Mouse (Mus musculus): ENCODE data around the gene Nkx6-2.

Gene Nkx6-2

DNA sequence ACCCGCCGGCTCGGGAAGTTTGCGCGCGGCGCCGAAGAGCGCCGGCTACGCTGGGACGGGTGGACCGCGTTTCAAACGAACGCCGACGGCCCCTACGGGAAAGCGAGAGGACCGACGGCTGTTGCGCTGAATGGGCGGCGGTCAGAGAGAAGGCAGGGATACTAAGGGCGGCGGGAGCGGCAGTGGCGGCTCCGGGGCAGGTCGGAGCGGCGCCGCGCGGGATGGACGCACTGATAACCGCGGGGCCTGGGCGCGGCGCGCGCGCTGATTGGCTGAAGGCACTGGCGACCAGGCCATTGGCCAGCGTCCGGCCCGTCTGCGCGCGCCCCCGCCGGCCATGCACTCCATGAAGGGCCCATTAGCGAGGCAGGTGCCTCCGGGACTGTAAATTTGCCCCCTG is at the start of gene Nkx6-2:
Gene Nkx6-2 (minus strand): TSS at position 203 of the 400 bp plus-strand sequence.
- DNase-seq (ENCODE audit: low spot score): no peak

DNA sequence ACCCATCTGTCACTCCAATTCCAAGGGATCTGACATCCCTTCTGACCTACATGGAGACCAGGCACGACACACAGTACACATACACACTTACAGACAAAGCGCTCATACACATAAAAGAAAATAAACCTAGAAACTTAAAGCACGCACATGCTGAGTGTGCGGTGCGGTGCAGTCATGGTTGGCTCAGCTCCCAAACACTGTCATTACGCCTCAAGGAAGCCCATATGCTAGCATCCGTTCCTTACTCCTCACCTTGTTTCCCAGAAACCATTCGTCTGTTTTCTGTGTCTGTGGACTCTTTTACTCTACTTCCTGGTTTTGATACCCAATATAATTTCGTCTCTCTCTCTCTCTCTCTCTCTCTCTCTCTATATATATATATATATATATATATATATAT is 42.6 kb upstream of the Nkx6-2 start:
- no peak for DNase-seq (ENCODE audit: low spot score)

DNA sequence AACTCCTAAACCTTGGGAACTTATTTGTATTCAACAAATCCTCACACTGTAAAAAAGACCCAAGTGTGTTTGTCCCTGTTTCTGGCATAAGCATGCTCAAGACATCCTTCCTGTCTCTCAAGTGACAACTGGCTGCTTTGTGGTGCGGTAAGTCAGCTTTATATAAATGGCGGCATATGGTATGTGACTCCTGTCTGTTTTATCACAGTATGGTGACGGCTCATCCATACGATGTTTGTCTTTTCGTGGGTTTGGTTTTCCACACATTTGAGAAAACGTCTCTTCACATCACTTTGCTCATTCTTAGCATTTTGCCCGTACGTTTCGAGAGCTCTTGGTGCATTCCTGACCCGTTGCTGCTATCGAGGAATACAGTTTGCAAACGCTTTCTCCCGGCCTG is 40.0 kb upstream of the Nkx6-2 start:
- no peak for DNase-seq (ENCODE audit: low spot score)

DNA sequence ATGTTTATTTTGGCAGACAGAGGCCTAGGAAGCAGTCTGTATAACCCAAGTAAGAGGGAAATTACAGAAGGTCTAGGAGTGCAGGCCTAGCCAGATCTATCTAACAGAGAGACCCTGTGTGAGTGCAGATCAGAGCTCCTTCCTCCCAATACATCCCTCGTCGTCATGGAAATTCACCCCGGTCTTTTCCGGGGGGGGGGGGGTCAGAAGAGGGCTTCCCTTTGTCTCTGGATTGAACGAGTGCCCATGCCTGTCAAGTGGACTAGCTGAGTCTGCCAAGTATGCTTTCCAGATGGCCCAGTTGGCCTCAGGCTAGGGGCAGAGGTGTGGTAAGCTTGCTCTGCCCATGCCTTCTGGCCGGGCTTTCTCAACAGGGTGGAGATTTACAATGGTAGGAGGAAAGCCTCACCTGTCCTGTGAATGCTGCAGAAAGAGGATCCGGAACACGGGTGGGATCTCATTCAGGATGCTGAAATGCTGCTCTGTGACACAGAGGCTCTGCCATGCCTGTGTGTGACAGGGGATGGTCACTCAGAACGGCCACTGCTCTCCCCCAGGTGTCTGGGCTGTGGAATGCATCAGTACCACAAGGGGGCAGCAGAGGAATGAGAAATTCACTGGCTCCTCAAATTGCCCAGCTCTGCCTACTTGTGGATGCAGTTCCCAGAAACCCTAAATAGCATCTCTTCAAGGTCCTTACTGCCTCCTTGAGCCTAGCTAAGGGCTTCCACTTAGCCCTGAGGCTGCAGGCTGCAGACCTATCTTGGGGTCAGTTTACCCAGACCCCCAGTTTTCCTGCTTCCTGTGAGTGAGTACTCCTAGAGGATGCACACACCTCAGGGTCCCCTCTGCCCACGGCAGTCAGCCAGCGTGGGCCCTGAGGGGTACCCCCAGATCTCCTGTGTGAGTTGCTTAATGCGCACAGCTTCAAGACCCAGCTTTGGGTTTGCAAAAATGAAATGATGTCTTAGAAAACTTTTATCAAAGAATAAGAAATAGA is 33.5 kb upstream of the Nkx6-2 start:
- DNase-seq (ENCODE audit: low spot score): peak; percentile 62

DNA sequence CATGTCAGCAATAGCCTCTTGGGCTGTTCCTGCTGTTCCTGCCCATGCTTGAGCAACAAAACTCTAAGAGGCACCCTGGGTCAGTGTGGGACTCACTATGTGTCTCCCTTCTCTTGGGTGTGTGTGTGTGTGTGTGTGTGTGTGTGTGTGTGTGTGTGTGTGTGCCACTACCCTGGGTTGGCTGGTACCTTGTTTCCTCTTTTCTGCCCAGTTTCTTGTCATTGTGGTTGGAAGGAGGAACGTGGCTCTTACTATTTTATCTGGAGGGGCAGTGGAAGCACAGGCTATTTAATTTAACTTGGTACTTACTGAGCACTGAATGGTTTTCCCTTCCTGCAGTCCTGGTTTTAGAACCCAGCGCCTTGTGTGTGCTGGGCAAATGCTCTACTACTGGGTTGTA is 27.7 kb upstream of the Nkx6-2 start:
- no peak for DNase-seq (ENCODE audit: low spot score)

DNA sequence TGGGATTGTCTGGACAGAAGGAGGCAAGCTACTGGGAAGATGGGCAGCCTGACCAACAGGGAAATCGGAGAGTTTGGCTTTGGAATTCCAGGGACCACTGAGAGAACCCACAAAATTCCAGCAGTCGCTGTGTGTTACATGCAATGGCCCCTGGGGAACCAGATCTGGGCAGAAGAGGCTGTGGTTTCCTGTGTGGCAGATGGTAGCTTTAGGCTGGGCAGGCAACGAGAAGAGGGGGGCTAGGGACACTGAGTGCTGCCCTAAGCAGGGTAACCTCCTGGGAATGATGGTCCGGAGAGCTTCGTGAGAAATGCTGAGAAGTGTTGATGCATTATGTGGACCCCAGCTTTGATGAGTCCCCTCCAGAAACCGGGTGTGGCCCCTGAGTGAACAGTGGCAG is 13.3 kb upstream of the Nkx6-2 start:
- no peak for DNase-seq (ENCODE audit: low spot score)

DNA sequence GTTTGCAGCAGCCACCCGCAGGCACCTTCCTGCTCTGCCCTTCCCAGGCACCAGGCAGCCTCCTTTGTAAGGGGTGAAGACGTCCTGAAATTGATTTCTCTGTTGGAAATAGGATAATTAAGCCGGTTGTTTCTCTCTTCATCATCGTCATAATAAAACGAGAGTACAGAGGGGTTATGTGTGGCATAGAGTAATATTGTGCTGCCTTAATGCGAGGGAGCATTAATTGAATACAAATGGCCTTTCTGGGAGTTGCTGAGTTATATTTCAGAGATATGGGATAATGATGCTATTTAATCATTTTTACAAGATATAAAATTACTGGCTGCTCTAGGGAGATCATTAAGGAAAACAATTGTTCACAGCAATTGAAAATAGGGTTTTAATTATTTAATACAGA is 12.7 kb upstream of the Nkx6-2 start:
- DNase-seq (ENCODE audit: low spot score): no peak

DNA sequence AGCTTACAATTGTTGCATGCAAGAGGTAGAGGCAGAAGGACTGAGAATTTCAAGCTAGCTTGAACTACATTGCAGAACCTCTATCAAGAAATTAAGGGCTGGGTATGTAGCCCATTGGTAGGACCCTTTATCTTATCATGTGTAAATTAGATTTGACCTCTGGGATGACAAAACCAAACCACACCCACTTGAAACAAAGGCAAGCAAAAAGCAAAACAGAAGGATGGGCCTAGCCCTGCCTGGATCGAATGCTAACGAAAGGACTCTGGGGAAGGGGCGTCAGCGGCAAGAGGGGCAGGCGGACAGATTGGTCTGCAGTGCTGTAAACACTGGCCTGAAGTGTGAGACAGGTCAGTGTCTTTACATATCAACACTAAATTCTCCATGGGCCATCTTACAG is 8.7 kb upstream of the Nkx6-2 start:
- no peak for DNase-seq (ENCODE audit: low spot score)

DNA sequence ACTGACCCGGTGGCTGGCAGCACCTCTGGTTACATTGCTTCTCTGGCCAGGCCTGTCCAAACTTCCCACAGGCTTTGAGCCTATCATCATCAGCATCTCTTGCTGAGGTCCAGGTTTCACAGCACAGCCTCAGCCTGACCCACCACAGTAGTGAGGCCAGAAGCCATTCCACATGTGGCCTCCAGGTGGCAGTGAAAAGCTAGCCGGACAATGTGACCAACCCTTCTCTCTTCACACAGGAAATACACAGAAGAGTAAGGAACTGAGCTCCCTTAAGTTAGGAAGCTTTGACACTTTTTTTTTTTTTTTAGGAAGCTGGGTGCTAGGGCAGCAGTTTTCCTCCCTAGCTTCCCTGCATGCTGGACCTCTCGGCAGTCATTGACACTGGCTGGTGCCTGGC is 7.7 kb upstream of the Nkx6-2 start:
- no peak for DNase-seq (ENCODE audit: low spot score)

DNA sequence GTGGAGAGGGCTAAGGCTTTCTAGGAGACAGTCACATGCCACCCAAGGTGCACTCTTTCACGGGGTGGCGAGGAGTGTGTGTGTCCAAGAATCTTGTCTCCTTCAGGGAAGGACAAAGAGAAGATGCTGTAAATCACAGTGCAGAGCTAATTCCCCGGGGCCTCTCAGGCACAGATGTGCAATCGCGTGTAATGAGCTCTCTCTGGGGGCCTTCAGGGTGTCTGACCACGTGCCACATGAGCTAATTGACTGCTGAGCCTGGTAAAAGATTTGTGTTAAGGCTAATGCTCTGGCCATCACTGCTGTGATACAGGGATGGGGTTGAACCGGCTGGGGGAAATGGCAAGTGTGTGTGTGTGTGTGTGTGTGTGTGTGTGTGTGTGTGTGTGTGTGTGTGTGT is 5.3 kb upstream of the Nkx6-2 start:
- no peak for DNase-seq (ENCODE audit: low spot score)

DNA sequence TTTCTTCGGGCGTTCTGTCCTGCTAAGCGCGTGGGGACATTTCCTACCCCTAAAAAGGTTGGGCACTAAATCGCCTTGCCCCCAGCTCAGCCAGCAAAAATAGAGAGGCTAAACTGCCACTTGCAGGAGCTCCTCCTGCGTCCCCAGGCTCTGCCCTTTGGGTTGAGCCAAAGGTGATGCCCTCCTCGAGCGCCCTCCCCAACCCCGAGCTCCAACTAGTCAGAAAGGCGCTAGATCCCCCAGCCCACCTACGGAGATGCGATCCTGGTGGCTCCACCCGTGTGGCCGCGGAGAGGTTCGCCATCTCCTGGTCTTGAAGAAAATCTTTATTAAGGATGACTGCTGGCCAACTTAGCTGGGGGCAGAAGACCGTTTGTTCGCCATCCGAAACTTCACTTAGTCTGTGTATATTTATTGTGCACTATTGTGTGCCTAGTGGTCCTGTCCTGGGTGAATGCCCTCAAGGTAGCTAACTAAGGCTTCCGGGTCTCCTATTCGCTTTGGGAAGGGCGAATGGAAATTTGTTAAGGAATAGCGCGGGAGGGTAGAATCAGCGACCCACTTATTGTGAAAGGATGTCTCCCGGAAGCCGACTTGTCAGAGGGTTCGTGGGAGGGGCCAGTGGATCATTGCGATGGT is 2.7 kb upstream of the Nkx6-2 start:
- no peak for DNase-seq (ENCODE audit: low spot score)

DNA sequence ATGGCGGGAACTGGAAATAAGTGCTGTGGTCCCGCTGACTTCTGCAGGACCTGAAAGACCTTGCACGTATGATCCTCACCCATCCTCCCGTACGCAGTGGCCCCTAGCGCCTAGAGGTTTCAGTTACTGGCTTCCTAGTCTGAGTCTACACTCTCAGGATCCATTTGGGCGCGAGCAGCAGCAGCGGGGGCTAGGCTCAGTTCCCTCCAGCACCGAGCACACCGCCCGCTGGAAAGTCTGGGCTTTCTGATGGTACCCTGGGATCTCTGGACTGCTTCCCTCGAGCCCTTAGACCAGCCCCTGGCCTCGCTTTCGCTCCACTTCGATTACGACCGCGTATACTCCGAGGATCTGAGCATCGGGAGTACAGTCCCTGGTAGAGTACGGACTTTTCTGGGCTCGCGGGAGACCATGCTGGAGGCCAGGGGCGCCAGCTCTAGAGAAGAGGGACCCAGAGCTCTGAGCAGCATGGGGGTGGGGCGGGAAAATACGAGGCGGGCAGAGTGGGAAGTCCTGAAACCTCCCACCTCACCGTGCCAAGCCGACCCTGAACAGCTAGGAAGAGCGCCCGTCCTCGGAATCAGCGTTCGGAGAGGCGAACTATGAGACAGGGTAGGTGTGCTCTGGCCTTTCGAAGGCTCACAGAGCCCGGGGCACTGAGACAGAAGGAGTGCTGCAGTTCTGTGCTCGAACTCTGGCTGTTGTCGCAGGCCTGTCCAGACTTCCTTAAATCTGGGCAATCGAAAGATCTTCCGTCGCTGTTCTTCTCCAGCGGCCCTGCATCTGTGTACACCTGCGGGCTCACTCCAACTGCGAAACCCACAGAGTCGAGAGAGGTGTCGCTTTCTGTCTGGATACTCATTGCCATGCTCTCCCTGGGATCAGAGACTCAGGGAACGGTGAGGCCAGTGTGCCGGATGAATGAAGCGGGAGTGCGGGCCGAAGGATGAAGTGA is 1.9 kb upstream of the Nkx6-2 start:
- DNase-seq (ENCODE audit: low spot score): no peak

DNA sequence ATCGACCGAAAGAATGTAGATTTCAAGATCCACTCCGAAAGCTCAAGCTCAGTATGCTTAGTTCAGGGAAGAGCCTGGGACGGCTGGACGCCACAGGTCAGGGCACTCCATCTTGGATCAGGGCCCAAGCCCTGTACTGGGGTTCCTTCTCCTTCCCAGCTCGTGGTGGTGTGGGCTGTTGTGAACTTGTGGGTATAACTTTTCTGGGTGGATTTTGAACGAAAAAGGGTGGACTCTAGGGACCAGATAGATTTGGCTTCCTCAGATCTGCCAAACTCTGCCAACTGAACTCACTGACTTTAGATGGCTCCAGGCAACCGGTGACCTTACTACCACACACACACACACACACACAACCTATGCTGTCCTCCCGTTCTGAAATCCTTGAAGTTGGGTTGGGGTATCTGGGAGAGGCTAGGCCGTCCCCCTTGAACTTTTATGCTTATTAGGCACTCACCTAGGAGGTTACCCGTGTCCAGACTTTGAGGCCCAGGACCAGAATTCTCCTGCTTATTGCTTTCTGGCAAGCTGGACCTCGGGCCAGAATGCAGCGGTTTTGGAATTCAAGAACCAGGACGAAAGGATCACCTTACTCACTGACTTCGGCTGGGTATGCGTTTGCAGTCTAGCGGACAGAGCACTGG is 619 bp upstream of the Nkx6-2 start:
- DNase-seq (ENCODE audit: low spot score): no peak

DNA sequence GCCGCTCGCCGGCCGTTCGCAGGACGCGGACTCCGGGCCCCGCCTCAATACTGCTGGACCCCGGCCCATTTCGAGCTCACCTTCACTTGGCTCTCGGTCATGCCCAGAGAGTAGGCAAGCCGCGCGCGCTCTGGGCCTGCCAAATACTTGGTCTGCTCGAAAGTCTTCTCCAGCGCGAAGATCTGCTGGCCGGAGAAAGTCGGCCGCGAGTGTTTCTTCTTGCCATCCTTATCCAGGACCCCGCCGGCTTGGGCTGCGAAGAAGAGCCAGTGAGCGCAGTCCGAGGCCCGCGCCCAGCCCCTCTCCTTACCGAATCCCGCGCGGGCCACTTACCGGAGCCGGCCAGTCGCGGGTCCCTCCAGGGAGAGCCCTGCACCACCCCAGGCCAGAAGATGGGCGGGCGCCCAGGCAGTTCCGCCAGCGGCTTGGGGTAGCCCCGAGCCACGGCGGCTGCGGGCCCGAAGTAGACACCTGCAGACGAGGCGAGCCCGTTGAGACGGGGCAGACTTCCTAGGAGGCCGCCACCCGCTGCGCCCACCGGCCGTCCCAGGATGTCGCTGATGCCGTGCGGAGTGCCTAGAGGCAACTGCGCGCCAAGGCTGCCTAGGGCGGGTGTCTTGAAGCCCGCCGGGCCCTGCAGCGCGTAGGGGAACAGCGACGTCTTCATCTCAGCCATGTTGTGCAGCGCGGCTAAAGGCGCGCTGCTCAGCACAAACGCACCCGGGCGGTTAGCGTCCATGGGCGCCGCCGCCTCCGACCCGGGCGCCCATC is 611 bp downstream of the Nkx6-2 start:
- DNase-seq (ENCODE audit: low spot score): no peak

DNA sequence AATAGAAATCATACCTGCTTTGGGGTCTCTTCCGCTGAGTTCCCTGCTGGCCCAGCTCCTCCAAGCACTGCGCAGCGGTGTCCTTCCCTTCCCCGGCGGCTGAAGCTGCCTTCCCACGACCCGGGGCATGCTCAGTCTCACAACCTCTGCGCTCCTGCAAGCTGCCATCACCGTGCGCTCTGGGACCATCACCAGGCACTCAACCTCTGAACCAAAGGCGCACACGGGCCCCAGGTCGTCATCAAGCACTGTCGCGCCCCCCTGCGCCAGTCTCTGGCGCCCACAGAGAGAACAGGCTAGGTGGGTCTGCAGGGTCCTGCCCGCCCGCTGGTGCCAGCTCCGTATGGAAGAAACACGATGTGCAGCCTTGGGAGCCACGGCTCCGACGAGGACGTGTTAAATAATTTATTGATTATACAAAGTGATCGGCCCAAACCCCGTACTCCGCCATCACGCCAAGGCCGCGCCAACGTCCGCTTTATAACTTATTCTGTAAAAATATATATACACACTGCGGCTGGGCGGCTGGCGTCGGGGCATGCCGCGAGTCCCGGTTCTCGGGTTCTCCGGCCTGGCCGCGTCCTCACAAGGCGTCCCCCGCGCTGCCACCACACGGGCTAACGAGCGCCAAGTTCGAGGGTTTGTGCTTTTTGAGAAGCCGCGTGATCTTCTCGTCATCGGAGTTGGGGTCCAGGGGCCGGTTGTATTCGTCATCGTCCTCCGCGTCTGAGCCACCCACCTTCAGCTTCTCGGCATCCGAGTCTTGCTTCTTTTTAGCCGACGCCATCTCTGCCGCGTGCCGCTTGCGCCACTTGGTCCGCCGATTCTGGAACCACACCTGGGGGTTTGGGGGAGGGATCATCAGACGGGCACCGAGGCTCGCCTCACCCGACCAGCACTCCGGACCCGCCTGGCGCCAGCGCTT is 1.5 kb downstream of the Nkx6-2 start:
- no peak for DNase-seq (ENCODE audit: low spot score)

DNA sequence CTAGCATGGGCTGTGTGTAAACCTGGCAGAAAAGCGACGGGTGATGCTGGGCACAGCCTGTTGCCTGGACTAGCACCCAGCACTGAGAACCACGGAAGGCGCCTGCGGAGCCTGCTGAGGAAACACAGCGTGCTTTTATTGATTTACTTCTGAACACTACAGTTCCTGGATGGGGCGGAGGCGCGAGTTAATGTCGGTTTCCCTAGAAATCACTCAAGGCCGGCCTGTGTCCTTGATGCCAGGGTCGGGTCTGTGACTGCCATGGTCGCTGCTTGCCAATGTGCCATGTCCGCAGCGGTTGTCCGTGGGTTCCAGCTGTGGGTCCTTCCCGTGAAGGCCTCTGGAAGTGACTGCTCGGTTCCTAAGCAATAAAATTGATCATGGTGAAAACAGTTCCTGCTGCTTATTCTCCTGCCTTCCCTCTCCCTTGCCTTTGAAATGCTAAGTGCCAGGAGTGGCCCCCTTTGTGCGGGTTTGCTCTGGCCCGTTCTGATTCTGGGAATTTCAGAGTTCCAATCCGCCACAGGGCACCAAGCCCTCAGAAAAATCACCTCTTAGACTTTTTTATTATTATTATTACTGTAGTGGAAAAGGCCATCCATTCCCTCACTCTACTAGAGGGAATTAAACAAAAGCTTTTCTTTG is 3.2 kb downstream of the Nkx6-2 start:
- no peak for DNase-seq (ENCODE audit: low spot score)

DNA sequence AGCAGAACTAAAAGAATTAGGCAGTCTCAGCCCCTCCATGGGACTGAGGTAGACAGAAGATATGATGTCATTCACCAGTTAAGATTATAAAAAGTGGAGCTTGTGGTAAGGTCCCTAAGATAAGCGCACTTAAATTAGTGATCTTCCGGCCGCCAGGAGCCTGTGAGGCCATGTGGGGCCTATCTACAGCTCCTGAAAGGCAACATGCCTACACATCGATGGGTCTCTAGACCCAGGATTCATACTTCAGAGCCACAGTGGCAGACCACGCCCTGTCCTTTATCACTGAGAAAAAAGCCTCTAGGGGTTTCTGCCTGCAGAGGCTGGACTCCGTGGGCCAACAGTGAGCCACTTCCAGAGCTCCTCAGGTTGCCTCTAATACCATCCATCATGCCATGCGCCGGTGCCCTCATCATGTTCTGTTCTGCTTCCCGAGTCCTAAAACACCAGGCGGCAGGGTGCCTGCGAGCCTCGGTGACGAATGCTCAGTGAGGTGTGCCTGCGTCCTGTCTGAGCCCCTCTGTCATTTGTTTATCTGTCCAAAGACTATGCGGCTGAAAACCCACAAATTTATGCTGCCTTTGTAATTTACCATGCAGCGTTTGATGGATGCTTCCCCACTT is 6.4 kb downstream of the Nkx6-2 start:
- DNase-seq (ENCODE audit: low spot score): no peak

DNA sequence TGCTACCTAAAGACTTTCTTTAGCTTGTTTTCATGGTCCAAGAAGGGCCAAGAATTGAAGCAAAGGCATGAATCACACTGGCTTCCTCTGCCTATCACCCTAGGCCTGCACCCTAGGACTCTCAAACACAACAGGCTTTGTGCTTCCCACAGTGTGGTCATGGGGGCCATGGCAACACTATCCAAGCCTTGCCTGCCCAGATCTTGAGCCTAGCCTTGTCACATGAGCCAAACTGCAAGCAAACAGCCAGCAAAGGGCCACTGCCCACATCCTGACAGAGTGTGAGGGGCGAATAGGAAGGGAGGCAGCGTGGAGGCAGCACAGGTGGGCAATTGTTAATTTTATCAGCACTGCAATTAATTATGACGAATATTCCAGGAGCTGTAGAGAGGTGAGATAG is 9.9 kb downstream of the Nkx6-2 start:
- no peak for DNase-seq (ENCODE audit: low spot score)

DNA sequence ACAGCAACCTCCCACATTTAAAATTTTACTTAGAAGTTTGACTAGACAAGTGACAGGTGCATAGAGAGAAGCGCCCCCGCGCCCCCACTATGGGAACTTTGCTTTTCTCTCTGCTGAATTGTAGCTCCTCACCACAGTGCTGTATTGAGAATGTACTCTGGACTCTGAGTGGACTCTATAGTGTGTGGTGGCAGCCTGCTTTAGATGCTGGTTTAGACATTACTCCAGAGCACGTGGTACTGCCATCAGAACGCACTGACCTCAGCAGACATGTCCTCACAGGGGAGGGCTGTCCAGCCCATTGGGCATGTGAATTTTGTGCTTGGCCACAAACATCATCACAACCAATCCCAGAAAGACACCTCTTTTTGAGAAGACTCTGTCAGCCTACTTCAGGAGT is 11.8 kb downstream of the Nkx6-2 start:
- DNase-seq (ENCODE audit: low spot score): no peak
